Mouse (Mus musculus) midbrain, postnatal 0 days (tissue): ENCODE data around the gene Mgat5. TPM values are rescaled to one million over a fixed set of nuclear protein-coding genes. Genes with fewer than 3 reads are reported as not detected.

Experiments
- ATAC-seq: fragments of 200-750 bp; cut with Nextera tagmentation; 2 replicates; pipeline ENCODE4 v1.8.0; 2017; ENCODE audit warnings: moderate number of reproducible peaks, mild to moderate bottlenecking, moderate TSS enrichment, moderate library complexity; ENCODE audit not compliant: low FRiP score
- DNase-seq: peaks from one replicate; pipeline ENCODE4 v3.0.0-alpha.2; 2015; ENCODE audit warnings: low spot score
- H3K27ac ChIP-seq: fragments of 300-500 bp; sonication (generic); 2 replicates; pipeline ENCODE4 v1.5.1; 2014; ENCODE audit warnings: low read depth, mild to moderate bottlenecking, low read length, mixed read lengths
- H3K27me3 ChIP-seq: fragments of 300-500 bp; sonication (generic); 2 replicates; pipeline ENCODE4 v1.6.1; 2014; ENCODE audit warnings: low read length, control low read depth, mixed read lengths; ENCODE audit not compliant: insufficient read depth
- H3K36me3 ChIP-seq: fragments of 300-500 bp; sonication (generic); 2 replicates; pipeline ENCODE4 v1.6.1; 2014; ENCODE audit warnings: low read length, control low read depth, mixed read lengths; ENCODE audit not compliant: insufficient read depth
- H3K4me1 ChIP-seq: fragments of 300-500 bp; sonication (generic); 2 replicates; pipeline ENCODE4 v1.6.1; 2014; ENCODE audit warnings: mild to moderate bottlenecking, control low read depth, antibody characterized with exemption, low read length, mixed read lengths; ENCODE audit not compliant: insufficient read depth
- H3K4me2 ChIP-seq: fragments of 300-500 bp; sonication (generic); 2 replicates; pipeline ENCODE4 v1.6.1; 2014; ENCODE audit warnings: low read depth, mild to moderate bottlenecking, low read length, mixed read lengths; ENCODE audit not compliant: poor library complexity, severe bottlenecking
- H3K4me3 ChIP-seq: fragments of 300-500 bp; sonication (generic); 2 replicates; pipeline ENCODE4 v1.5.1; 2014; ENCODE audit warnings: low read depth, mild to moderate bottlenecking, low read length, moderate library complexity
- H3K9ac ChIP-seq: fragments of 300-500 bp; sonication (generic); replicated peaks from 2 replicates; pipeline ENCODE4 v1.6.1; 2014; ENCODE audit warnings: mild to moderate bottlenecking, low read length, moderate library complexity, mixed read lengths; ENCODE audit not compliant: poor library complexity, severe bottlenecking
- H3K9me3 ChIP-seq: fragments of 300-500 bp; sonication (generic); 2 replicates; pipeline ENCODE4 v1.6.1; 2016; ENCODE audit warnings: low read length, control low read depth
- CTCF ChIP-seq: IDR thresholded peaks from 2 replicates; pipeline ENCODE4 v1.5.1; 2016; ENCODE audit warnings: antibody characterized with exemption, mild to moderate bottlenecking
- WGBS: fragments of 180-500 bp; shearing (Covaris S2); extraction: QIAGEN DNeasy Blood & Tissue Kit; methylation state at CpG from one replicate; pipeline ENCODE4 v1.1.7; 2014; 5-methylcytosine and 5-hydroxymethylcytosine counted together
- polyA plus RNA-seq: library from polyadenylated mRNA; unstranded; fragments of >200 nt; fragmentation: Nextera tagmentation; extraction: Ambion mirVana; gene quantifications from 2 replicates; pipeline ENCODE4 v1.2.1, GENCODE M21; 2015
- total RNA-seq: library from RNA; depleted of rRNA; stranded (reverse); fragments of >200 nt; gene quantifications from 2 replicates; pipeline ENCODE4 v1.2.3, GENCODE M21; 2014

Gene Mgat5
- total and polyA plus RNA-seq, 2 experiments from 2014 or later = 13.0 to 56.5 TPM

GRCm38 (mm10) chr1:127280256-127280655, 75.4 kb downstream of the Mgat5 start:
- WGBS = 94% methylated on average over 1 of the region's 1 CpGs
- no peaks in the 10 kb centered on the region for H3K27me3 ChIP-seq
- no peaks in the 10 kb centered on the region for H3K9me3 ChIP-seq
- no peak overlapping the region for H3K9ac ChIP-seq
- H3K4me1 ChIP-seq = no peaks in the 10 kb centered on the region
- no peak overlapping the region for H3K27ac ChIP-seq
- peak; percentile 54 for TF ChIP-seq CTCF
- no peaks in the 10 kb centered on the region for H3K36me3 ChIP-seq
- H3K4me3 ChIP-seq = no peak overlapping the region
- H3K4me2 ChIP-seq = no peak overlapping the region
- no peak for DNase-seq
- ATAC-seq = no peak

GRCm38 (mm10) chr1:127284975-127285374, 80.2 kb downstream of the Mgat5 start:
- 46% methylated on average over 3 of the region's 3 CpGs for WGBS
- no peaks in the 10 kb centered on the region for H3K4me1 ChIP-seq
- TF ChIP-seq CTCF = no peak
- no peak overlapping the region for H3K4me2 ChIP-seq
- H3K9ac ChIP-seq = no peak overlapping the region
- ATAC-seq (no peak), DNase-seq (no peak)
- no peaks in the 10 kb centered on the region for H3K9me3 ChIP-seq
- no peak overlapping the region for H3K4me3 ChIP-seq
- H3K27me3 ChIP-seq = no peaks in the 10 kb centered on the region
- H3K27ac ChIP-seq = no peak overlapping the region
- H3K36me3 ChIP-seq = no peaks in the 10 kb centered on the region

GRCm38 (mm10) chr1:127287505-127287904, 82.7 kb downstream of the Mgat5 start:
- WGBS = 98% methylated on average over 6 of the region's 6 CpGs
- no peaks in the 10 kb centered on the region for H3K36me3 ChIP-seq
- H3K9ac ChIP-seq = no peak overlapping the region
- H3K27ac ChIP-seq = no peak overlapping the region
- ATAC-seq (no peak), DNase-seq (no peak)
- no peak for TF ChIP-seq CTCF
- no peaks in the 10 kb centered on the region for H3K27me3 ChIP-seq
- no peaks in the 10 kb centered on the region for H3K4me1 ChIP-seq
- no peaks in the 10 kb centered on the region for H3K9me3 ChIP-seq
- no peak overlapping the region for H3K4me3 ChIP-seq
- H3K4me2 ChIP-seq = no peak overlapping the region

DNA sequence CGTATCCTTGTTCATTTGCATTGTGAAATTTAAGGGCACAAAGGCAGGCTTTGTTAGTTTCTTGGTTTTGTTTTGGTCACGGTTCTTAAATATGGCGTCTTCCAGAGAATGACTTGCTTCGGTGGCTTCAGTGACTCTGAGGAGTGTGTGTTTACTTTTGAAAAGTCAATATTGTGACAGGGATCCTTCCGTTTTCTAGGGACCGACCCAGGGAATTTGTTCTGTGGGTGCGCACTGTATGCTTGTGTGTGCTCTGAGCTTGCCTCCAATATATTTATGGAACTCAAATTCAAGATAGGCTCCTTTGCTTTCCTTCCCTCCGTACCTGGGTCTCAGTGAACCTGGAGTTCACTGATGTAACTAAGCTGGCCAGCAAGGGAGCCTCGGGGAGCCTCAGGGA, 86.1 kb downstream of the Mgat5 start:
- ATAC-seq (no peak), DNase-seq (no peak)
- WGBS = 60% methylated on average over 9 of the region's 9 CpGs
- Histone ChIP-seq H3K9ac (no peak overlapping the region), H3K27ac (no peak overlapping the region), H3K36me3 (no peaks in the 10 kb centered on the region), H3K4me1 (no peaks in the 10 kb centered on the region), H3K4me3 (no peak overlapping the region), H3K9me3 (no peaks in the 10 kb centered on the region), H3K4me2 (no peak overlapping the region), H3K27me3 (no peaks in the 10 kb centered on the region)
- no peak for TF ChIP-seq CTCF

DNA sequence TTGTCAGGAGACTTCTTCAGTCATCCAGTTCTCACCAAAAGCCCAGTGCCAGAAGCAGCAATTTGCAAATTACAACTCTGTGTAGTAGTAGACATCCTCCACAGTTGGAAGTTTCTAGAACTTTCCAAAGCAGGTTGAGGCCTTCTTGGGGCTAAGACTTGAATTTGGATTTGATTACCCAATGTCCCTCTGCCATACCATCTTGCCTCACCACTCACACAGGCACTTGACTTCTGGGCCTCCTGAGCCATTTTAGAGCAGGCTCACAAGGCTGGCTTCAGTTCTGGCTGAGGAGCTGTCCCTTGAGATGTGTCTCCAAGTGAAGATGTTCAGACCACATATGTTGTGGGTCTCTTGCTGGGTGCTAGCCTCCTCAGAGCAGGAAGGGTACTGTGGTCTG, 86.9 kb downstream of the Mgat5 start:
- no peak for ATAC-seq
- Histone ChIP-seq H3K4me1 (no peaks in the 10 kb centered on the region), H3K36me3 (no peaks in the 10 kb centered on the region), H3K27me3 (no peaks in the 10 kb centered on the region), H3K9ac (no peak overlapping the region), H3K9me3 (no peaks in the 10 kb centered on the region), H3K4me3 (no peak overlapping the region), H3K4me2 (no peak overlapping the region), H3K27ac (no peak overlapping the region)
- TF ChIP-seq CTCF = no peak
- no peak for DNase-seq

DNA sequence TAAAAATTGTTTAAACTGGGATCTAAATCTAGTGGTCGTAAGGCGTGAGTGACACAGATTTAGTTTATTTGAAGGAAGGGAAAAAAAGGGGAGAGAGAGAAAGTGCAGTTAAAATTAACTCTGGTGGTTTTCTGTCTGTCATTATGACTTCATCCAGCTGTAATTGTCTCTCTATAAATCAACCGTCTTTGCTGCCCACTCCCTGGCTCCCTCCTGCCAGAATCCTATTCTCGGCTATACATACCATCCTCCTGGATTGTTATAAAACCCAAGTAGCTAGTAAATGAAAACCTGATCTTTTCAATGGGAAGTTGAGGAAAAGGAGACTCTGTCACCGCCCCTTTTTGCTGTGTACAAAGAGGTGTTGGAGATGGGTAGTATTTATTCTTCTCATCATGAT, 88.5 kb downstream of the Mgat5 start:
- 76% methylated on average over 5 of the region's 5 CpGs for WGBS
- no peaks in the 10 kb centered on the region for H3K27me3 ChIP-seq
- ATAC-seq = no peak
- no peak overlapping the region for H3K4me2 ChIP-seq
- no peak overlapping the region for H3K27ac ChIP-seq
- no peak overlapping the region for H3K4me3 ChIP-seq
- no peaks in the 10 kb centered on the region for H3K4me1 ChIP-seq
- DNase-seq = no peak
- no peak overlapping the region for H3K9ac ChIP-seq
- H3K36me3 ChIP-seq = no peaks in the 10 kb centered on the region
- TF ChIP-seq CTCF = no peak
- no peaks in the 10 kb centered on the region for H3K9me3 ChIP-seq

GRCm38 (mm10) chr1:127296815-127297214, 92.0 kb downstream of the Mgat5 start:
- no peak for ATAC-seq
- no peak for DNase-seq
- 93% methylated on average over 3 of the region's 3 CpGs for WGBS
- Histone ChIP-seq H3K36me3 (no peaks in the 10 kb centered on the region), H3K9me3 (no peaks in the 10 kb centered on the region), H3K4me3 (no peak overlapping the region), H3K27ac (no peak overlapping the region), H3K27me3 (no peaks in the 10 kb centered on the region), H3K9ac (no peak overlapping the region), H3K4me1 (no peaks in the 10 kb centered on the region), H3K4me2 (no peak overlapping the region)
- TF ChIP-seq CTCF = no peak
